14 mouse cellular contexts compared by ENCODE assay signal in the genomic region with DNA sequence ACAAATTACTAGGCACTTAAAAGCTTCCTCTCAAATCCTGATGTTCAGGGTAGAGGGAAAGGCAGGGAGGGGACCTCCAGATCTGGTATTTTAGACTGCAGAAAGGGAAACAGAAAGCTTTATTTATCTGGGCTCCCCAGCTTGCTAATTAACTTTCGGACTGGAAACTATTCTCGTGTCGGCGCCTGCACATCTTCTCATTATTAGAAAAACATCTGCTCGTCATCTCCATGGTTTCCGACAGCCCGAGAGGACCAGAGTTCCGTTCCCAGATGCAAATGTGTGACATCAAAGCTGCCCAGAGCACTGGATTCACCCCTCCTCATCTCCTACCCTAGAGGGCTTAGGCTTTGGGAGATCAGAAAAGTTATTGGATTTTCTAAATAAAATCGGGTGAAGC. TPM values are rescaled to one million over a fixed set of nuclear protein-coding genes. Genes with fewer than 3 reads are reported as not detected.
A peak's percentile ranks its signal among the peaks of the same experiment; 100 is the strongest.
DNase-seq lines count a peak whose midpoint lies in the region; ATAC-seq and TF ChIP-seq lines count a peak whose summit lies in the region.
"Had no signal": no experiment of that assay in that cellular context is flagged by ENCODE, and none has a peak within 500 bp of the region (broad histone marks: within the 10 kb centered on the region; RNA-seq: fewer than 3 reads in every experiment).

No protein-coding gene starts in this region.

- TF ChIP-seq CTCF in lung, embryonic 14.5 days (IDR thresholded peaks at IDR 0.05; ENCODE audit: low read depth), result no peak
- TF ChIP-seq CTCF in lung, postnatal 0 days (IDR thresholded peaks at IDR 0.05), result no peak
- TF ChIP-seq CTCF in midbrain, postnatal 0 days (IDR thresholded peaks at IDR 0.05), result no peak

- H3K4me2 ChIP-seq in lung, embryonic 14.5 days, result no peak overlapping the region
- H3K4me2 ChIP-seq in lung, postnatal 0 days (replicated peaks; ENCODE audit: low read depth, low read length), result no peak overlapping the region
- H3K4me2 ChIP-seq in embryonic facial prominence, embryonic 14.5 days (ENCODE audit: low read depth, low read length), result no peak overlapping the region
- 0 out of 2 replicates have a peak overlapping the region, but pooled peaks have one; percentile 6 for H3K4me2 ChIP-seq in midbrain, postnatal 0 days (ENCODE audit: low read depth, low read length, poor library complexity, severe bottlenecking)

- ATAC-seq in lung, embryonic 14.5 days (ENCODE audit: insufficient read depth), result no peak
- no peak for ATAC-seq in lung, postnatal 0 days
- ATAC-seq in embryonic facial prominence, embryonic 14.5 days (ENCODE audit: low read depth), result peak; percentile 35; the same call in 1 of the 2 replicates
- ATAC-seq in midbrain, postnatal 0 days (ENCODE audit: low FRiP score), result 0 out of 2 replicates have a peak, but pooled peaks have one; percentile 42
- ATAC-seq: CD4-positive, CD25-positive, alpha-beta regulatory T cell, adult 4 months; forebrain, postnatal 0 days had no signal

- TF ChIP-seq EP300 in lung, postnatal 0 days (IDR thresholded peaks at IDR 0.05), result no peak

- no peaks in the 10 kb centered on the region for H3K36me3 ChIP-seq in heart, embryonic 10.5 days
- no peaks in the 10 kb centered on the region for H3K36me3 ChIP-seq in lung, embryonic 14.5 days (ENCODE audit: insufficient read depth)
- H3K36me3 ChIP-seq in lung, postnatal 0 days (ENCODE audit: insufficient read depth, low read length), result no peaks in the 10 kb centered on the region
- no peaks in the 10 kb centered on the region for H3K36me3 ChIP-seq in embryonic facial prominence, embryonic 14.5 days (ENCODE audit: control insufficient read depth, insufficient read depth, low read length)
- H3K36me3 ChIP-seq in midbrain, postnatal 0 days (ENCODE audit: insufficient read depth, low read length), result no peaks in the 10 kb centered on the region

- DNase-seq in heart, adult 9 months (ENCODE audit: low spot score in 2 of 2), result peak; percentile 29 to 68
- no peak for DNase-seq in heart, embryonic 10.5 days (ENCODE audit: low spot score)
- peak; percentile 44 for DNase-seq in lung, embryonic 14.5 days
- DNase-seq in lung, postnatal 0 days (ENCODE audit: low spot score), result no peak
- peak; percentile 75 for DNase-seq in embryonic facial prominence, embryonic 14.5 days (ENCODE audit: low spot score)
- DNase-seq in midbrain, postnatal 0 days (ENCODE audit: low spot score), result no peak
- DNase-seq in layer of hippocampus, adult 9-10 months (ENCODE audit: low spot score), result no peak
- DNase-seq in frontal cortex, postnatal 10 days (ENCODE audit: low spot score in 2 of 2), result no peak
- DNase-seq: cerebellum, adult 9-10 months; forebrain, postnatal 0 days; kidney, adult 9 months; lung, adult 2 months; thymus, postnatal 4 days had no signal

- H3K9me3 ChIP-seq in heart, embryonic 10.5 days, result no peaks in the 10 kb centered on the region
- H3K9me3 ChIP-seq in lung, embryonic 14.5 days (ENCODE audit: low read depth, low read length), result no peaks in the 10 kb centered on the region
- no peaks in the 10 kb centered on the region for H3K9me3 ChIP-seq in lung, postnatal 0 days (ENCODE audit: low read length)
- H3K9me3 ChIP-seq in embryonic facial prominence, embryonic 14.5 days (ENCODE audit: control insufficient read depth, low read length), result 0 out of 2 replicates have a peak, but pooled peaks cover 3% of the 10 kb centered on the region
- H3K9me3 ChIP-seq in midbrain, postnatal 0 days (ENCODE audit: low read length), result no peaks in the 10 kb centered on the region

- H3K4me1 ChIP-seq in heart, embryonic 10.5 days, result peaks cover 4% of the 10 kb centered on the region; the same call in 1 of the 2 replicates
- H3K4me1 ChIP-seq in lung, embryonic 14.5 days (ENCODE audit: insufficient read depth), result peaks cover 5% of the 10 kb centered on the region
- H3K4me1 ChIP-seq in lung, postnatal 0 days (ENCODE audit: insufficient read depth, low read depth, low read length), result no peaks in the 10 kb centered on the region; the same call in 1 of the 2 replicates
- H3K4me1 ChIP-seq in embryonic facial prominence, embryonic 14.5 days (ENCODE audit: control insufficient read depth, insufficient read depth, low read length), result peaks cover 27% of the 10 kb centered on the region
- no peaks in the 10 kb centered on the region; the same call in 1 of the 2 replicates for H3K4me1 ChIP-seq in midbrain, postnatal 0 days (ENCODE audit: insufficient read depth, low read length)

- WGBS in heart, embryonic 10.5 days, result 48% methylated on average over 9 of the region's 9 CpGs
- WGBS in lung, embryonic 14.5 days, result 38% methylated on average over 9 of the region's 9 CpGs
- WGBS in lung, postnatal 0 days, result 32% methylated on average over 9 of the region's 9 CpGs
- WGBS in embryonic facial prominence, embryonic 14.5 days, result 24% methylated on average over 9 of the region's 9 CpGs
- WGBS in midbrain, postnatal 0 days, result 30% methylated on average over 9 of the region's 9 CpGs

- no peak overlapping the region for H3K9ac ChIP-seq in lung, embryonic 14.5 days
- no peak overlapping the region for H3K9ac ChIP-seq in lung, postnatal 0 days (replicated peaks; ENCODE audit: low read depth)
- H3K9ac ChIP-seq in embryonic facial prominence, embryonic 14.5 days (ENCODE audit: low read depth, low read length), result no peak overlapping the region
- H3K9ac ChIP-seq in midbrain, postnatal 0 days (replicated peaks; ENCODE audit: low read length, poor library complexity, severe bottlenecking), result no peak overlapping the region
- H3K9ac ChIP-seq: forebrain, postnatal 0 days had no signal

- no peak overlapping the region for H3K4me3 ChIP-seq in heart, embryonic 10.5 days
- H3K4me3 ChIP-seq in lung, embryonic 14.5 days (ENCODE audit: low read depth, low read length), result no peak overlapping the region
- no peak overlapping the region for H3K4me3 ChIP-seq in lung, postnatal 0 days (ENCODE audit: low read depth, low read length)
- no peak overlapping the region for H3K4me3 ChIP-seq in embryonic facial prominence, embryonic 14.5 days (ENCODE audit: low read depth, low read length)
- no peak overlapping the region for H3K4me3 ChIP-seq in midbrain, postnatal 0 days (ENCODE audit: low read depth, low read length)

- H3K27ac ChIP-seq in heart, embryonic 10.5 days, result no peak overlapping the region
- no peak overlapping the region for H3K27ac ChIP-seq in lung, embryonic 14.5 days (ENCODE audit: low read depth)
- H3K27ac ChIP-seq in lung, postnatal 0 days (ENCODE audit: low read length), result no peak overlapping the region
- H3K27ac ChIP-seq in embryonic facial prominence, embryonic 14.5 days (replicated peaks; ENCODE audit: low read depth, low read length), result peak overlapping the region; percentile 79; the same call in 1 of the 2 replicates
- H3K27ac ChIP-seq in midbrain, postnatal 0 days (ENCODE audit: low read depth, low read length), result no peak overlapping the region

- H3K27me3 ChIP-seq in heart, embryonic 10.5 days (ENCODE audit: insufficient read depth, poor library complexity, severe bottlenecking), result no peaks in the 10 kb centered on the region
- no peaks in the 10 kb centered on the region for H3K27me3 ChIP-seq in lung, embryonic 14.5 days (ENCODE audit: insufficient read depth, low read length)
- no peaks in the 10 kb centered on the region for H3K27me3 ChIP-seq in lung, postnatal 0 days (replicated peaks; ENCODE audit: insufficient read depth, low read length)
- no peaks in the 10 kb centered on the region for H3K27me3 ChIP-seq in embryonic facial prominence, embryonic 14.5 days (replicated peaks; ENCODE audit: control insufficient read depth, insufficient read depth, low read length)
- H3K27me3 ChIP-seq in midbrain, postnatal 0 days (ENCODE audit: insufficient read depth, low read length), result no peaks in the 10 kb centered on the region

RNA-seq across cellular contexts. Expression of a gene that starts 57.2 kb away (rescaled TPM):
- 7.3 and 10.7 TPM in 2 replicates for polyA plus RNA-seq in heart, embryonic 10.5 days (2016; fragmentation: Nextera tagmentation; extraction: Ambion mirVana)
- 21.7 and 24.1 TPM in 2 replicates for polyA plus RNA-seq in lung, embryonic 14.5 days (2014; fragmentation: Nextera tagmentation; extraction: Ambion mirVana)
- polyA plus RNA-seq in lung, postnatal 0 days (2015; fragmentation: Nextera tagmentation; extraction: Ambion mirVana), result 114 and 116 TPM in 2 replicates
- polyA plus RNA-seq in embryonic facial prominence, embryonic 14.5 days (2014; fragmentation: Nextera tagmentation; extraction: Ambion mirVana), result 22.3 and 28.0 TPM in 2 replicates
- 29.8 and 34.5 TPM in 2 replicates for total RNA-seq in midbrain, postnatal 0 days (2014; rRNA removed)
- polyA plus RNA-seq in midbrain, postnatal 0 days (2015; fragmentation: Nextera tagmentation; extraction: Ambion mirVana), result 12.4 and 15.8 TPM in 2 replicates

Comparison
In these comparisons a context has a peak if more than half of its experiments do, and no peak if none do; other contexts are left out.
1. DNase-seq: peak in heart, adult 9 months (2 of 2), lung, embryonic 14.5 days (single experiment) and embryonic facial prominence, embryonic 14.5 days (single experiment); none in heart, embryonic 10.5 days (single experiment), lung, postnatal 0 days (single experiment), midbrain, postnatal 0 days (single experiment), layer of hippocampus, adult 9-10 months (single experiment) and frontal cortex, postnatal 10 days (0 of 2).
2. ATAC-seq: peak in embryonic facial prominence, embryonic 14.5 days (single experiment) and midbrain, postnatal 0 days (single experiment); none in lung, embryonic 14.5 days (single experiment) and lung, postnatal 0 days (single experiment).